Mouse (Mus musculus) liver, embryonic 14.5 days (tissue): ENCODE measurements at regions not wholly inside any gene's neighbourhood (a gene's known extent, or its start where the extent isn't known, plus 50 kb on each side); places are given as distances from the start of the nearest gene placed in this dataset.

Experiments
- CTCF ChIP-seq: IDR thresholded peaks from 2 replicates; pipeline ENCODE4 v1.5.1; 2016; ENCODE audit warnings: antibody characterized with exemption, low read depth, control low read depth
- EP300 ChIP-seq: IDR thresholded peaks from 2 replicates; pipeline ENCODE4 v1.6.1; 2016; ENCODE audit warnings: antibody characterized with exemption, low read depth

- no peak for TF ChIP-seq CTCF
- TF ChIP-seq EP300 = no peak
Measured at GRCm38 (mm10) chr1:151087151-151087660, 94.0 kb upstream of the Hmcn1 start.
